Mouse (Mus musculus): Measurements from ENCODE around the gene Sh3d19. TPM values are rescaled to one million over a fixed set of nuclear protein-coding genes. Genes with fewer than 3 reads are reported as not detected.

The Sh3d19 gene
- total and polyA plus RNA-seq, 3 experiments = 0.16 to 0.76 (median 0.33) TPM

- H3K27ac ChIP-seq (ENCODE audit: insufficient read depth, low read depth) = no peak overlapping the region
- no peaks in the 10 kb centered on the region for H3K79me2 ChIP-seq (replicated peaks; ENCODE audit: control insufficient read depth, extremely low read depth, insufficient read depth, poor library complexity, severe bottlenecking)
- dilution Hi-C loops (cut with MboI; ENCODE audit: extremely low pct_ligation_motif_present, extremely low pct_unique_long_range_greater_than_20kb, low sequenced_read_pairs) = no loop called here
- no peak overlapping the region for H3K9ac ChIP-seq (ENCODE audit: insufficient read depth, low read depth)
- no peak overlapping the region for H3K4me3 ChIP-seq (replicated peaks in 1 of 3; ENCODE audit: low read depth in 2 of 3, low read length in 2 of 3, poor library complexity in 1 of 3)
- no peaks in the 10 kb centered on the region for H3K4me1 ChIP-seq (ENCODE audit: control insufficient read depth in 1 of 2, insufficient read depth in 2 of 2)
- H3K4me2 ChIP-seq (ENCODE audit: insufficient read depth, low read depth, poor library complexity, severe bottlenecking) = no peak overlapping the region
- H3K9me3 ChIP-seq (replicated peaks; ENCODE audit: low read length) = no peaks in the 10 kb centered on the region
- no peaks in the 10 kb centered on the region for H3K27me3 ChIP-seq (replicated peaks)
- in situ Hi-C loops (cut with MboI; ENCODE audit: low pct_ligation_motif_present, low pct_unique_long_range_greater_than_20kb, low sequenced_read_pairs) = no loop called here
- H3K36me3 ChIP-seq (replicated peaks in 1 of 2; ENCODE audit: control insufficient read depth in 1 of 2, insufficient read depth in 1 of 2, low read length in 1 of 2) = no peaks in the 10 kb centered on the region
- no peak for DNase-seq (ENCODE audit: extremely low read depth)
- no peak for TF ChIP-seq POLR2A (IDR thresholded peaks at IDR 0.05; ENCODE audit: low read depth, low read length)
- no peak for TF ChIP-seq JUN (IDR thresholded peaks at IDR 0.05; ENCODE audit: insufficient read depth, low read depth, low read length)
- TF ChIP-seq HCFC1 (IDR thresholded peaks at IDR 0.05; ENCODE audit: low read depth, low read length) = no peak
- TF ChIP-seq BHLHE40 (IDR thresholded peaks at IDR 0.05; ENCODE audit: low read depth, low read length) = no peak
- no peak for TF ChIP-seq MAX (IDR thresholded peaks at IDR 0.05; ENCODE audit: low read length)
- no peak for TF ChIP-seq RAD21 (IDR thresholded peaks at IDR 0.05; ENCODE audit: low read depth, low read length)
- no peak for TF ChIP-seq NRF1 (IDR thresholded peaks at IDR 0.05; ENCODE audit: low read depth, low read length)
- TF ChIP-seq SMC3 (IDR thresholded peaks at IDR 0.05; ENCODE audit: low read depth, low read length) = no peak
- TF ChIP-seq GABPA (IDR thresholded peaks at IDR 0.05; ENCODE audit: insufficient replicate concordance, low read depth, low read length) = no peak
- no peak for TF ChIP-seq USF1 (IDR thresholded peaks at IDR 0.05; ENCODE audit: low read depth, low read length)
- TF ChIP-seq RCOR1 (conservative IDR thresholded peaks at IDR 0.05; ENCODE audit: low read depth, low read length) = no peak
- TF ChIP-seq PAX5 (IDR thresholded peaks at IDR 0.05; ENCODE audit: low read length) = no peak
- no peak for TF ChIP-seq ZNF384 (IDR thresholded peaks at IDR 0.05; ENCODE audit: low read depth, low read length)
- no peak for TF ChIP-seq EP300 (IDR thresholded peaks at IDR 0.05; ENCODE audit: low read length)
Observed at GRCm38 (mm10) chr3:85923343-85923742, 47.6 kb upstream of the Sh3d19 start.

GRCm38 (mm10) chr3:85923954-85924945 is 46.7 kb upstream of the Sh3d19 start:
- H3K27ac ChIP-seq (ENCODE audit: insufficient read depth, low read depth) = no peak overlapping the region
- H3K79me2 ChIP-seq (replicated peaks; ENCODE audit: control insufficient read depth, extremely low read depth, insufficient read depth, poor library complexity, severe bottlenecking) = no peaks in the 10 kb centered on the region
- H3K4me2 ChIP-seq (ENCODE audit: insufficient read depth, low read depth, poor library complexity, severe bottlenecking) = no peak overlapping the region
- H3K9ac ChIP-seq (ENCODE audit: insufficient read depth, low read depth) = no peak overlapping the region
- H3K4me3 ChIP-seq (replicated peaks in 1 of 3; ENCODE audit: low read depth in 2 of 3, low read length in 2 of 3, poor library complexity in 1 of 3) = no peak overlapping the region
- H3K27me3 ChIP-seq (replicated peaks) = no peaks in the 10 kb centered on the region
- peak; percentile 58 for DNase-seq (ENCODE audit: extremely low read depth)
- H3K36me3 ChIP-seq (replicated peaks in 1 of 2; ENCODE audit: control insufficient read depth in 1 of 2, insufficient read depth in 1 of 2, low read length in 1 of 2) = no peaks in the 10 kb centered on the region
- no peaks in the 10 kb centered on the region for H3K9me3 ChIP-seq (replicated peaks; ENCODE audit: low read length)
- dilution Hi-C loops (cut with MboI; ENCODE audit: extremely low pct_ligation_motif_present, extremely low pct_unique_long_range_greater_than_20kb, low sequenced_read_pairs) = no loop called here
- H3K4me1 ChIP-seq (ENCODE audit: control insufficient read depth in 1 of 2, insufficient read depth in 2 of 2) = no peaks in the 10 kb centered on the region
- TF ChIP-seq EP300 (IDR thresholded peaks at IDR 0.05; ENCODE audit: low read length) (no peak), E2F4 (IDR thresholded peaks at IDR 0.05; ENCODE audit: insufficient replicate concordance, low read depth, low read length) (no peak), PAX5 (IDR thresholded peaks at IDR 0.05; ENCODE audit: low read length) (no peak), RAD21 (IDR thresholded peaks at IDR 0.05; ENCODE audit: low read depth, low read length) (peak; percentile 91), NRF1 (IDR thresholded peaks at IDR 0.05; ENCODE audit: low read depth, low read length) (no peak), RCOR1 (conservative IDR thresholded peaks at IDR 0.05; ENCODE audit: low read depth, low read length) (no peak), CTCF (conservative IDR thresholded peaks at IDR 0.05 in 1 of 2, IDR thresholded peaks at IDR 0.05 in 1 of 2; ENCODE audit: low read depth in 2 of 2, low read length in 2 of 2) (peak; percentile 84 to 90), JUN (IDR thresholded peaks at IDR 0.05; ENCODE audit: insufficient read depth, low read depth, low read length) (no peak), POLR2AphosphoS2 (IDR thresholded peaks at IDR 0.05; ENCODE audit: low read depth, low read length) (no peak), KAT2A (IDR thresholded peaks at IDR 0.05; ENCODE audit: insufficient replicate concordance, low read length) (no peak), TCF12 (IDR thresholded peaks at IDR 0.05; ENCODE audit: low read depth, low read length) (no peak), CHD1 (IDR thresholded peaks at IDR 0.05; ENCODE audit: low read depth, low read length) (no peak), ZC3H11A (IDR thresholded peaks at IDR 0.05; ENCODE audit: low read depth, low read length) (peak; percentile 50), SMC3 (IDR thresholded peaks at IDR 0.05; ENCODE audit: low read depth, low read length) (peak; percentile 84), NELFE (IDR thresholded peaks at IDR 0.05; ENCODE audit: low read depth, low read length) (no peak)
- in situ Hi-C loops (cut with MboI; ENCODE audit: low pct_ligation_motif_present, low pct_unique_long_range_greater_than_20kb, low sequenced_read_pairs) = no loop called here
